Mouse (Mus musculus) stomach, embryonic 15.5 days (tissue): ENCODE data around the gene Pth1r. TPM values are rescaled to one million over a fixed set of nuclear protein-coding genes. Genes with fewer than 3 reads are reported as not detected.

ENCODE experiments used
- ATAC-seq: fragments of 200-750 bp; cut with Nextera tagmentation; 2 replicates; pipeline ENCODE4 v1.8.0; 2017; ENCODE audit warnings: low read depth, moderate number of reproducible peaks, moderate TSS enrichment; ENCODE audit not compliant: insufficient read depth, low FRiP score
- H3K27ac ChIP-seq: fragments of 300-500 bp; sonication (generic); 2 replicates; pipeline ENCODE4 v1.5.1; 2015; ENCODE audit warnings: mild to moderate bottlenecking, inconsistent platforms
- H3K27me3 ChIP-seq: fragments of 300-500 bp; sonication (generic); replicated peaks from 2 replicates; pipeline ENCODE4 v1.6.1; 2015; ENCODE audit warnings: inconsistent platforms
- H3K36me3 ChIP-seq: fragments of 300-500 bp; sonication (generic); 2 replicates; pipeline ENCODE4 v1.6.1; 2015; ENCODE audit warnings: inconsistent platforms
- H3K4me1 ChIP-seq: fragments of 300-500 bp; sonication (generic); 2 replicates; pipeline ENCODE4 v1.6.1; 2015; ENCODE audit warnings: inconsistent platforms
- H3K4me2 ChIP-seq: fragments of 300-500 bp; sonication (generic); 2 replicates; pipeline ENCODE4 v1.6.1; 2015; ENCODE audit warnings: mild to moderate bottlenecking, inconsistent platforms
- H3K4me3 ChIP-seq: fragments of 300-500 bp; sonication (generic); replicated peaks from 2 replicates; pipeline ENCODE4 v1.5.1; 2015; ENCODE audit warnings: inconsistent platforms
- H3K9ac ChIP-seq: fragments of 300-500 bp; sonication (generic); 2 replicates; pipeline ENCODE4 v1.6.1; 2015; ENCODE audit warnings: inconsistent platforms
- H3K9me3 ChIP-seq: fragments of 300-500 bp; sonication (generic); 2 replicates; pipeline ENCODE4 v1.6.1; 2016; ENCODE audit warnings: inconsistent platforms
- WGBS: fragments of 180-500 bp; shearing (Covaris S2); methylation state at CpG from one replicate; pipeline ENCODE4 v1.1.7; 2015; 5-methylcytosine and 5-hydroxymethylcytosine counted together
- polyA plus RNA-seq: library from polyadenylated mRNA; unstranded; fragments of >200 nt; fragmentation: Nextera tagmentation; extraction: Ambion mirVana; gene quantifications from 2 replicates; pipeline ENCODE4 v1.2.1, GENCODE M21; 2015

The Pth1r gene
- polyA plus RNA-seq, 1 experiment from 2014 or later = 23.9 TPM

DNA sequence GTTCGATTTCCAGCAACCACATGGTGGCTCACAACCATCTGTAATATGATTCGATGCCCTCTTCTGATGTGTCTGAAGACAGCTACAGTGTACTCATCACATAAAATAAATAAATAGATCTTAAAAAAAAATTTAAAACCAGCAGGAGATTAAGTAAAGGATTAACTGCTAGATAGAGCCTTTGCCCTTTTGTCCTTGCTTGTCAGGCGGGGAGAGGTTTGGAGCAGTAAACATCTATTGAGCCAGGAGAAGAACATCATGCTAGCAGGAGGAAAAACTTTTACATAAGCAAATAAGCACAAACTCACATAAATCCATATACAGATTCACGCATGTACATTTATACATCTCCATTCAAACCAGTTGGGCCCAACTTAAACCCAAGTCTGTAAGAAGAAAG is 34.4 kb downstream of the Pth1r start:
- H3K4me3 ChIP-seq = no peak overlapping the region
- H3K9me3 ChIP-seq = no peaks in the 10 kb centered on the region
- ATAC-seq = no peak
- no peaks in the 10 kb centered on the region for H3K27me3 ChIP-seq
- no peak overlapping the region for H3K4me2 ChIP-seq
- H3K27ac ChIP-seq = no peak overlapping the region
- H3K36me3 ChIP-seq = peaks cover 15% of the 10 kb centered on the region; the same call in 1 of the 2 replicates
- WGBS = 87% methylated on average over 4 of the region's 4 CpGs
- H3K9ac ChIP-seq = no peak overlapping the region
- H3K4me1 ChIP-seq = peaks cover 11% of the 10 kb centered on the region; the same call in 1 of the 2 replicates

- Histone ChIP-seq H3K9ac (no peak overlapping the region), H3K9me3 (no peaks in the 10 kb centered on the region), H3K4me1 (peaks cover 11% of the 10 kb centered on the region; the same call in 1 of the 2 replicates), H3K4me2 (no peak overlapping the region), H3K36me3 (peaks cover 15% of the 10 kb centered on the region; the same call in 1 of the 2 replicates), H3K27ac (no peak overlapping the region), H3K27me3 (no peaks in the 10 kb centered on the region), H3K4me3 (no peak overlapping the region)
- no peak for ATAC-seq
- WGBS = 91% methylated on average over 6 of the region's 6 CpGs
These were observed 34.9 kb downstream of the Pth1r start for GRCm38 (mm10) chr9:110711996-110712395.

- H3K36me3 ChIP-seq = peaks cover 15% of the 10 kb centered on the region; the same call in 1 of the 2 replicates
- peaks cover 11% of the 10 kb centered on the region; the same call in 1 of the 2 replicates for H3K4me1 ChIP-seq
- no peak overlapping the region for H3K4me2 ChIP-seq
- no peak overlapping the region for H3K27ac ChIP-seq
- WGBS = 83% methylated on average over 1 of the region's 1 CpGs
- H3K27me3 ChIP-seq = no peaks in the 10 kb centered on the region
- H3K4me3 ChIP-seq = no peak overlapping the region
- H3K9ac ChIP-seq = no peak overlapping the region
- H3K9me3 ChIP-seq = no peaks in the 10 kb centered on the region
- ATAC-seq = no peak
These were observed 35.4 kb downstream of the Pth1r start for GRCm38 (mm10) chr9:110711532-110711931.

GRCm38 (mm10) chr9:110709640-110710258 is 37.2 kb downstream of the Pth1r start:
- Histone ChIP-seq H3K27me3 (no peaks in the 10 kb centered on the region), H3K4me2 (peak overlapping the region; percentile 44), H3K9ac (no peak overlapping the region), H3K9me3 (no peaks in the 10 kb centered on the region), H3K4me3 (peak overlapping the region; percentile 28; the same call in 1 of the 2 replicates), H3K27ac (peak overlapping the region; percentile 23; the same call in 1 of the 2 replicates), H3K4me1 (peaks cover 11% of the 10 kb centered on the region; the same call in 1 of the 2 replicates), H3K36me3 (peaks cover 16% of the 10 kb centered on the region; the same call in 1 of the 2 replicates)
- ATAC-seq = peak; percentile 76
- 38% methylated on average over 5 of the region's 5 CpGs for WGBS

DNA sequence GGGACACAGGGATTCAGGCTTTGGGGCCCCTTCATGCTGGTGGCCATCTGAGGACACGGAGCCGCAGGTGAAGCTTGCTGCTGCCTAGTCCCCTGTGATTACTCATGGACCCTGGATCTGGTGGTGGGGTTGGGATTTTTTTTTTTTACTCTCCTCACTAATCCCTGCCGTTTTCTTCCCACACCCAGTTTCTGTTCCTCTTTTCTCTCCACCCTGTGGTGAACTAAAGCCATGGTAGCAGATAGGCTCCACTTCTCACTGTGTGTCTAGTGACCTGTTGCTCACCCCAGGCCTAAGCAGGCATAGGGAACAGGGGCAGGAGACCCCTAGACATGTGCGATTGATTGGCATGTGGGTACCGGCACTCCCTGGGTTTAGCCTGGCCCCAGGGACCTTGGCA is 40.2 kb downstream of the Pth1r start:
- no peak for ATAC-seq
- Histone ChIP-seq H3K9ac (no peak overlapping the region), H3K27ac (no peak overlapping the region), H3K36me3 (peaks cover 10% of the 10 kb centered on the region; the same call in 1 of the 2 replicates), H3K9me3 (no peaks in the 10 kb centered on the region), H3K27me3 (no peaks in the 10 kb centered on the region), H3K4me3 (no peak overlapping the region), H3K4me1 (peaks cover 11% of the 10 kb centered on the region; the same call in 1 of the 2 replicates), H3K4me2 (no peak overlapping the region)
- 77% methylated on average over 5 of the region's 5 CpGs for WGBS

- Histone ChIP-seq H3K4me3 (no peak overlapping the region), H3K4me2 (no peak overlapping the region), H3K27me3 (no peaks in the 10 kb centered on the region), H3K9ac (no peak overlapping the region), H3K9me3 (no peaks in the 10 kb centered on the region), H3K36me3 (peaks cover 13% of the 10 kb centered on the region), H3K27ac (no peak overlapping the region), H3K4me1 (no peaks in the 10 kb centered on the region)
- no peak for ATAC-seq
- 78% methylated on average over 6 of the region's 6 CpGs for WGBS
These were observed 43.0 kb downstream of the Pth1r start for GRCm38 (mm10) chr9:110703951-110704350.

DNA sequence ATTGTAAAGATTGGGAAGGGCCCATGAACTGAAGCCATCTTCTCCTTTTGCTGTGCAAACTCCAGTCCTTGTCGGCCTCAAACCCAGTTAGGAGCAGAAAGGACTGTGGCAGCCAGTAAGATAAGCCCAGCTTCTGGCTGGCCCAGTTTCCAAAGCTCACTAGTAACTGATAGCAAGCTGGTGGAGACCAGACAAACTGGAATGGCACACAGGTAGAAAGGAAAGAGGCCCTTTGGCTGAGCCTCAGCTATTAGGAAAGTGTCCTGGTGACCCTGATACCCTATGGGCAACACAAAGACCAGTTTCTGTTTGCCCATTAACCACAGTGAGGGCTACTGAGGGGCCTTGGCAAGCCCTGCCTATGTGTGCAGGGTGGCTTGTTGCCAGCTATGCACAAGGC is 44.1 kb downstream of the Pth1r start:
- H3K27me3 ChIP-seq = no peaks in the 10 kb centered on the region
- H3K4me2 ChIP-seq = no peak overlapping the region
- 63% methylated on average over 1 of the region's 1 CpGs for WGBS
- H3K9ac ChIP-seq = no peak overlapping the region
- no peak overlapping the region for H3K4me3 ChIP-seq
- ATAC-seq = no peak
- peak overlapping the region; percentile 37 for H3K27ac ChIP-seq
- H3K36me3 ChIP-seq = peaks cover 10% of the 10 kb centered on the region
- H3K9me3 ChIP-seq = no peaks in the 10 kb centered on the region
- H3K4me1 ChIP-seq = no peaks in the 10 kb centered on the region

DNA sequence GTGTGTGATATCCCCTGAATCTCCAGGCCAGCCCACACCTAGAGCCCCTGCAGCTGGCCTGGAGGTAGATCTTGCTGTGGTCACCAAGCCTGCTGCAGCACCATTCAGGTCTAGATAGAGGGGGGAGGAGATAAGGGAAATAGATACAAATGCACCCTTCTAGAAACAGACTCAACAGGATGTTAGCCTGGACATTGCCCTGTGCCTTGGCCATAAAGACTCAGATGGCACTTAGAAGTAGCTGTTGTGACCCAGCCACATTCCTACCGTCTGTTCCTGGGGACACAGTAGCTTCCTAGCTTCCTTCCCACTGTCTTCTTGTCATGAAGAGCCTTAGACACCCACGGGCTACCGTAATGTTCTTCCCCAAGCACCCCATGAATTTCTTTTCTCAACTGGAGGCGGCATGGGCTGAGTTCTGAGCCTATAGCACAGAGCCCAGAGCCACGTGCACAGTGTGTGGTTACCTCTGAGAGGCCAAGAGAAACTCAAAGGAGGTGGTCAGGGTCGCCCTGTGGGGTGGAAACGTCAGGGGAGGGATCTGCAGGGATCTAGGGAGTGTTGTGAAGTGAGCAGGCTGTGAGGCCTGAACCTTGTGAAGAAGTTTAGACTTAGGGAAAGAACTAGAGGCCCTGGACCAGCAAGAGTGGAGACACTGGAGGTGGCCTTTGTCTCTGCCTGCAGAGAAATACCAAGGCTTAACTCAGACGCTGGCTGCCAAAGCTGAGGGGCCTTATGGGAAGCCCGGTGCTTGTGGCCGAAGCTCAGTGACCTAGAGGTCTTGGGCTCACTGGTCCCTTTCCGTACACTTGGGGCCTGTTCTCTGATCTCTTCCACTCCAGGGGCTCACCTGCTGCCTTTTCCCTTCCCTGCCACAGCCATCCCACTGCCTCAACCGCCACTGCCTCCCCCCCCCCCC is 45.6 kb downstream of the Pth1r start:
- ATAC-seq = no peak
- no peaks in the 10 kb centered on the region for H3K4me1 ChIP-seq
- no peaks in the 10 kb centered on the region for H3K27me3 ChIP-seq
- H3K4me2 ChIP-seq = no peak overlapping the region
- H3K36me3 ChIP-seq = peaks cover 10% of the 10 kb centered on the region
- 78% methylated on average over 12 of the region's 12 CpGs for WGBS
- H3K9me3 ChIP-seq = no peaks in the 10 kb centered on the region
- no peak overlapping the region for H3K4me3 ChIP-seq
- H3K27ac ChIP-seq = no peak overlapping the region
- no peak overlapping the region for H3K9ac ChIP-seq

DNA sequence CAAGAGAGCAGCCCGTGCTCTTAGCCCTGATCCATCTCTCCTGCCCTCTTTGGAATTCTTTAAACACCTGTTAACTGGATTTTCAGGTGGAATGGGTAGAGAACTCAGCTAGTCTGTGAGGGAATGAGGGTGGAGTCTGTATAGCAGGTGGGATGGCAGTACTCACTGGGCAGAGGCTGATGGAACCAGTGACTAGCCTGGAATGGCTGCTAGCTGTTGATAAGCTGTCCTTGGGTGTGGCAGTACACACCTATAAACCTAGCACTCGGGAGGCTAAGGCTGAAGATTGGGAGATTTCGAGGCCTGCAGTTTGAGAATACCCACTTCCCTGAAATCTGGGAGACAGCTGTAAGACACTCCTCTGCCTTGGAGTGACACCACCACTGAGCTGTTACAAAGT is 47.4 kb downstream of the Pth1r start:
- Histone ChIP-seq H3K4me1 (no peaks in the 10 kb centered on the region), H3K27ac (no peak overlapping the region; the same call in 1 of the 2 replicates), H3K4me2 (no peak overlapping the region), H3K36me3 (peaks cover 13% of the 10 kb centered on the region), H3K9me3 (no peaks in the 10 kb centered on the region), H3K9ac (no peak overlapping the region), H3K27me3 (no peaks in the 10 kb centered on the region), H3K4me3 (no peak overlapping the region)
- 69% methylated on average over 3 of the region's 3 CpGs for WGBS
- ATAC-seq = peak; percentile 70; the same call in 1 of the 2 replicates

- Histone ChIP-seq H3K27me3 (no peaks in the 10 kb centered on the region), H3K9ac (no peak overlapping the region), H3K4me2 (no peak overlapping the region), H3K4me1 (no peaks in the 10 kb centered on the region), H3K4me3 (no peak overlapping the region), H3K27ac (no peak overlapping the region), H3K9me3 (no peaks in the 10 kb centered on the region), H3K36me3 (peaks cover 24% of the 10 kb centered on the region)
- ATAC-seq = no peak
- WGBS = 70% methylated on average over 3 of the region's 3 CpGs
These were observed 49.5 kb downstream of the Pth1r start for GRCm38 (mm10) chr9:110697465-110697864.

- Histone ChIP-seq H3K36me3 (peaks cover 24% of the 10 kb centered on the region), H3K4me1 (no peaks in the 10 kb centered on the region), H3K27me3 (no peaks in the 10 kb centered on the region), H3K9me3 (no peaks in the 10 kb centered on the region), H3K9ac (no peak overlapping the region), H3K27ac (peak overlapping the region; percentile 48; the same call in 1 of the 2 replicates), H3K4me3 (no peak overlapping the region), H3K4me2 (no peak overlapping the region)
- ATAC-seq = no peak
- 94% methylated on average over 5 of the region's 5 CpGs for WGBS
These were observed 50.5 kb downstream of the Pth1r start for GRCm38 (mm10) chr9:110696427-110696826.
